Mouse (Mus musculus) layer of hippocampus, adult 9-10 months (tissue): ENCODE measurements around the gene Prkce.

Source experiments
- DNase-seq: peaks from one replicate; pipeline ENCODE4 v3.0.0; 2022; ENCODE audit warnings: low spot score

The Prkce gene

GRCm38 (mm10) chr17:86573596-86574248 is 406.1 kb downstream of the Prkce start:
- no peak for DNase-seq

GRCm38 (mm10) chr17:86580724-86581123 is 413.1 kb downstream of the Prkce start:
- no peak for DNase-seq

GRCm38 (mm10) chr17:86582341-86582740 is 414.8 kb downstream of the Prkce start:
- no peak for DNase-seq

- no peak for DNase-seq
These were observed 418.9 kb downstream of the Prkce start for GRCm38 (mm10) chr17:86586441-86586840.

GRCm38 (mm10) chr17:86588704-86589449 is 421.3 kb downstream of the Prkce start:
- DNase-seq = no peak

- DNase-seq = no peak
These were observed 422.1 kb downstream of the Prkce start for GRCm38 (mm10) chr17:86589681-86590080.

- DNase-seq = no peak
These were observed 423.7 kb downstream of the Prkce start for GRCm38 (mm10) chr17:86591241-86591640.

- DNase-seq = no peak
These were observed 425.5 kb downstream of the Prkce start for GRCm38 (mm10) chr17:86592991-86593586.

GRCm38 (mm10) chr17:86595526-86595925 is 427.9 kb downstream of the Prkce start:
- DNase-seq = no peak

GRCm38 (mm10) chr17:86601116-86601515 is 433.5 kb downstream of the Prkce start:
- DNase-seq = no peak

- DNase-seq = no peak
These were observed 434.3 kb downstream of the Prkce start for GRCm38 (mm10) chr17:86601901-86602300.

- no peak for DNase-seq
These were observed 436.4 kb downstream of the Prkce start for GRCm38 (mm10) chr17:86603848-86604444.

- no peak for DNase-seq
These were observed 440.4 kb downstream of the Prkce start for GRCm38 (mm10) chr17:86607981-86608380.

- DNase-seq = no peak
These were observed 442.8 kb downstream of the Prkce start for GRCm38 (mm10) chr17:86610271-86610969.

- DNase-seq = no peak
These were observed 444.2 kb downstream of the Prkce start for GRCm38 (mm10) chr17:86611772-86612171.

GRCm38 (mm10) chr17:86615592-86616291 is 448.2 kb downstream of the Prkce start:
- no peak for DNase-seq

- no peak for DNase-seq
These were observed 450.1 kb downstream of the Prkce start for GRCm38 (mm10) chr17:86617570-86618237.

GRCm38 (mm10) chr17:86618431-86618861 is 450.9 kb downstream of the Prkce start:
- no peak for DNase-seq

- no peak for DNase-seq
These were observed 455.3 kb downstream of the Prkce start for GRCm38 (mm10) chr17:86622862-86623261.

- no peak for DNase-seq
These were observed 458.9 kb downstream of the Prkce start for GRCm38 (mm10) chr17:86626523-86626922.

GRCm38 (mm10) chr17:86633131-86633530 is 465.5 kb downstream of the Prkce start:
- DNase-seq = no peak
